Mouse (Mus musculus): Measurements from ENCODE around the gene Smim5.
"Not testable (repeated sequence)": the region's sequence is repeated elsewhere in the genome, so short reads cannot be mapped to it uniquely, and the experiment has no call there.

The Smim5 gene

GRCm38 (mm10) chr11:115899486-115900266 is at the start of gene Smim5:
TSS of gene Smim5 (plus strand) at chr11:115899966.
- peak; percentile 85 for DNase-seq (ENCODE audit: low read depth, low spot score)

- no peak for DNase-seq (ENCODE audit: low read depth, low spot score)
Observed at GRCm38 (mm10) chr11:115854674-115855073, 45.1 kb upstream of the Smim5 start.

GRCm38 (mm10) chr11:115857146-115857545 is 42.6 kb upstream of the Smim5 start:
- DNase-seq (ENCODE audit: low read depth, low spot score), result not testable (repeated sequence)

DNA sequence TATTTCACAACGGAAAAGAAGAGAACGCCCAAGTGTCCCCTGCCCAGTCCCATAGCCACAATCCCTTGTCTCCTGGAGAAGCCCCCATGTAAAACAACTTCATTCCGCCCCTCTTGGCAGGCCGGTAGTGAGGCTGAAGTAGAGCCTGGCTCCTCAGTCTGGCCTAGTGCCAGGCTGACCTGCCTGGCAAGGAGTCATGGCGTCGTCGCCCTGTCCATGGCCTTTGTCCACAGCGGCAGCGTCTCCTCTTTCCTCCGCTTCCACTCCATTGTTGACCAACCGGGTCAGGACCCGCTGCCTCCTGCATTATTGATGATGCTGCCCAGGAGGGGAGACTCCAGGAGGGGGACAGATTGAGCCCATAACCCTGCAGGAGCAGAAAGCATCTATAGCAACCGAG is 41.8 kb upstream of the Smim5 start:
- DNase-seq (ENCODE audit: low read depth, low spot score), result no peak

GRCm38 (mm10) chr11:115858354-115858753 is 41.4 kb upstream of the Smim5 start, which contains the start of gene Myo15b:
TSS of gene Myo15b (plus strand) at chr11:115858406.
- no peak for DNase-seq (ENCODE audit: low read depth, low spot score)

DNA sequence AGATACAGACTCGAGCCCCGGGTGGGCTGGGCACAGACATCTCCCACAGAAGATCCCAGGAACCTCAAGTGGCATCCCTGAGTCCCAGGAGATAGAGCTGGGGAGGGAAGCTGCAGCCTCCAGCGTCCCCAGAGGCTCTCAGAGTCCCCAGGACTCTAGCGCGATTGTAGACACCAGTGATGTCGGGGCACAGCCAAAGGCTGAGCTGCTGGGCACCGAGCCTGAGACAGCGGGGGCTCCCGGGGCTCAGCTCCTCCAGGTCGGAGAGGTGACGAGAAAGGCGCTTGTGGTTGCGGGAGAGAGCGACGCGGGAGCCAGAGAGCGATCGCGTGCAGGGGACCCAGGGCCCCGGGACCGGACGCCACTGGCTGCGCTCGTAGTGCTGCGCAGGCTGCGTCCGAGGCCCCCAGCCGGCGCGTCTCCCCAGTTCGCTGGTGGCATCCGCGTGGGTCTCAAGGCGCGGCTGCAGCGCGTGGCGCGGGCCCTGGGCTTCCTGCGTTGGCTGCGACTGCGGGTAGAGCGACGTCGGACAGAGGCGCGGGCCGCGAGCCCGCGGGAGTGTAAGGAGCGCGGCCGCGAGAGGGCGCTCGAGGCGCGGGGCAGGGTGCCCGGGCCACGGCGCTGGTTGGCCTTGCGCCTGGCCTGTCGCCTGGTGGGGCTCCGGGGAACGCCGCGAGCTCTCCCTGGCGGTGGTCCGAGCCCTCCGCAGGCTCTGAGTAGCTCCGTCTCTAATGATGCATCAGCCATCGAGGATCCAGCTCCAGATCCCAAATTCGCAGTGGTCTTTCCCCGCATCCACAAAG is 40.4 kb upstream of the Smim5 start:
- peak; percentile 53 for DNase-seq (ENCODE audit: low read depth, low spot score)

- DNase-seq (ENCODE audit: low read depth, low spot score), result peak; percentile 29
Observed at GRCm38 (mm10) chr11:115863895-115864294, 35.9 kb upstream of the Smim5 start.

GRCm38 (mm10) chr11:115869393-115869792 is 30.4 kb upstream of the Smim5 start:
- peak; percentile 61 for DNase-seq (ENCODE audit: low read depth, low spot score)

- DNase-seq (ENCODE audit: low read depth, low spot score), result no peak
Observed at GRCm38 (mm10) chr11:115872437-115872836, 27.3 kb upstream of the Smim5 start.

DNA sequence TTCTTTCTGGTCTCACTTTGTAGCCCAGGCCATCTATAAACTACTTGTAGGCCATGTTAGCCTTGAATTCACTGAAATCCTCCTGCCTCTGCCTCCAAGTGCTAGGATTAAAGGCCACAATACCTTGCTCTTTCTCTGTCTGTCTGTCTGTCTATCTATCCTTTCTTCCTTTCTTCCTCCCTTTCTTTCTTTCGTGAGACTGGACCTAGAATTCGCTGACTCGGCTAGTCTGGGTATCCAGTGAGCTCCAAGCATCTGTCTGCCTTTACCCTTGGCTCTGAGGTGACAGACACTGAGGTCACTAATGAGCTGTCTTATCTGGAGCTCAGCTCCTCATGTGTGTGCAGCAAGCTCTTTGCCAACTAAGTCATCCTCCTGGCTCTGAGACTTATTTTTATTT is 23.8 kb upstream of the Smim5 start:
- DNase-seq (ENCODE audit: low read depth, low spot score), result no peak

- no peak for DNase-seq (ENCODE audit: low read depth, low spot score)
Observed at GRCm38 (mm10) chr11:115876438-115876837, 23.3 kb upstream of the Smim5 start.

DNA sequence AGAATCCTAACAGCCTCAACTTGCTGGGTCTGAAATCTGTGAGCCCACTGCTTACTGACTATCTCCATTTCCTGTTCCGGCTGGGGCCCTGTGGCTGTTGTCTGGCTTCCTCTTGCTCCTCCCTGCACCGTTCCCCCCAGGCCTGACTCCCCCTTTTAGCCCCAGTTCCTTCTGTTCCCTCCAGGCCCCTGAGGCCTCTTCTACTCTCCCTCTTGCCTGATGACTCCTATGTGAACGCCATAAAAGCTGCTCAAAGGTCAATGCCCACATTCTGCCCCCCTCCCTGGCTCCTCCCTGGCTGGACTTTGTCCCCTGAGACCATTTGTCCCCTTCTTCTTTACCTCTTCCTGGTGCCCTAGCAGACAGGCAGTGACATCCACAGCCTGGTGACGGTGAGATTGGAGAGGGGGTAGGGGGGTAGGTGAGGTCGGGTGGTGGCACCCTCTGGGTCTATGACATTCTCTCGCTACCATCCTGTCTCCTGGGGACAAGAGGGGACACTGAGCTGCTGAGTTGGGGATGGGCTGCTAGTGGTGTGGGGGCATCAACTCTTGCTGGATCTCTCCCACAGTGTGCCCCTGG is 22.5 kb upstream of the Smim5 start:
- no peak for DNase-seq (ENCODE audit: low read depth, low spot score)

DNA sequence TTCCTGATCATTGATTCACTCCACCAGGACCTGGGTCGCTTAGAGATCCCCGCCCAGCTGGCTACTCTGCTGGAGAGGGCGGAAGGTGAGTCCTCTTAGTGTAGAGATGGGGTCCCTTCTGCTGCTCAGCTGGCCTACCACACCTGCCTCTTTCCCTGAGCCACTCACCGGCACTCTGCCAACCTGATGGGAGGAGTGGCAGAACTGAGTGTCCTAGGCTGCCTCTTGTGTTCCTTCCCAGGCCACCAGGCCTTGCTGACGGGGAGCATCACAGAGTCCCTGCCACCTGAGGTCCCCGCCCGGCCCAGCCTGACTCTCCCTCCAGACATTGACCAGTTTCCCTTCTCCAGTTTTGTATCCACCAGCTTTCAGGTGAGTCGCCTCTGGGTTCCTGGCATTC is 21.7 kb upstream of the Smim5 start:
- DNase-seq (ENCODE audit: low read depth, low spot score), result no peak

DNA sequence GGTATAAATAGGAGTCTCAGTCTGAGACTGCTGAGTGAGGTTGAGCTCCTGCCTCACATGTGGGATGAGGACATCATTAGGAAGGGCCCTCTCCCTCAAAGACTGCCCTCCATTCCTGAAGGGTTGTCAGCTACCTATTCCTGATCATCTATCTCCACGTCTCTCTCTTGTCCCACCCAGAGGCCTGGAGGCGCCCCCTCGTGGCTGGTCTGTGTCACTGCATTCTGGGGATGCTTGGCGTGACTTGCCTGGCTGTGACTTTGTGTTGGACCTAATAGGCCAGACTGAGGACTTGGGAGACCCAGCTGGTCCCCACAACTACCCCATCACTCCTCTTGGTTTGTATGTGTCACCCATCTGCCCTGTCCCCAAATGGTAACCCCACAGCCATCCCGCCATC is 18.8 kb upstream of the Smim5 start:
- peak; percentile 71 for DNase-seq (ENCODE audit: low read depth, low spot score)

DNA sequence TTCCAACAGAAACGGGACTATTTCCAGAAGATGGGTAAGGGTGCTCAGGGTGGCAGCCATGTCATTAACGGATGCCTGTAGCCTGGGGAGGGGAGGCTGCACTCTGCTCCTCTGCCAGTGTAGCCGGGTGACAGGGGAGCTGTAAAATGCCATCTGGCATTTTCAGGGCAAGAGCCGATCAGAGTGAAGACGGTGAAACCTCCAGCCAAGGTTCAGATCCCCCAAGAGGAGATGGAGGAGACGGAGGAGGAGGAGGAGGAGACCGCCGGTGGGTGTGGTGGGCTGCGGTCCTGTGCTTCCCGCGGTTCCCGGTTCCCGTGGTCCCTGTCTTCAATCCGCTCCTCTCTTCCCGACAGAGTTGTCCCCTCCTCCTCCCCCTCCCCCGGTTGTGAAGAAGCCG is 16.5 kb upstream of the Smim5 start:
- DNase-seq (ENCODE audit: low read depth, low spot score), result no peak

DNA sequence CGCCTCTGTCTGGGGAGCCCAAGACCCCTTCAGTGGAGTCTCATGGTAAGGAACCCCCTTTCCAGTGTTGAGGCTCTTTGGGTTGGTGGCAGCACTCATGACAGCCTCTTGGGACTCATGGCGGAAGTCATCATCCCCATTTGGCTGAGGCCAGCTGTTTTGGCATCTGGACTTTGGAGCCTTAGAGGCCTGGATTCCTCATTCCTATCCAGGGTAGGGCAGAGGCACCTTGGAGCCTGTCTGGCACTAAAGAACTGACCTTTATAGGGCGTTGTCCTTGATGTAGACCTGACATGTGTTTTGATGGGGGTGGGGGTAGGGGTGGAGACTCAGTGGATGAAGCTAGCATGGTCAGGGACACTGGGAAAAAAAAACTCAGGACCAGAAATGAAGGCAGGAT is 15.4 kb upstream of the Smim5 start:
- no peak for DNase-seq (ENCODE audit: low read depth, low spot score)

GRCm38 (mm10) chr11:115885281-115885680 is 14.5 kb upstream of the Smim5 start:
- DNase-seq (ENCODE audit: low read depth, low spot score), result no peak

DNA sequence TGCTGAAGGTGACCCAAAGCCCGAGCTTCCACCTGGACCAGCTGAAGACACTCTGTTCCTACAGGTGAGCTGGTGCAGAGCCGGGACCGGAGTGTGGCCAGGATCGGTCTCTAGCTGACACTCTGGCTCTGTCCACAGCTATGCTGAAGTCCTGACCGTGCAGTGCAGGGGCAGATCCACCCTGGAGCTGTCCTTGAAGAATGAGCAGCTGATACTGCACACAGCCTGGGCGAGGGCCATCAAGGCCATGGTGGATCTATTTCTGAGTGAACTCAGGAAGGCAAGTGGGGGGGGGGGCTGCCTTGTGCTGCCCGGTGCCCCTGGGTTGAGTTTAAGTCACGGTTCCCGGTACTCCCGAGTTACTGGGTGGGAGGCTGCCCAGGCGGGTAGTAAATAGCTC is 13.3 kb upstream of the Smim5 start:
- DNase-seq (ENCODE audit: low read depth, low spot score), result no peak

GRCm38 (mm10) chr11:115888020-115888419 is 11.7 kb upstream of the Smim5 start:
- no peak for DNase-seq (ENCODE audit: low read depth, low spot score)

DNA sequence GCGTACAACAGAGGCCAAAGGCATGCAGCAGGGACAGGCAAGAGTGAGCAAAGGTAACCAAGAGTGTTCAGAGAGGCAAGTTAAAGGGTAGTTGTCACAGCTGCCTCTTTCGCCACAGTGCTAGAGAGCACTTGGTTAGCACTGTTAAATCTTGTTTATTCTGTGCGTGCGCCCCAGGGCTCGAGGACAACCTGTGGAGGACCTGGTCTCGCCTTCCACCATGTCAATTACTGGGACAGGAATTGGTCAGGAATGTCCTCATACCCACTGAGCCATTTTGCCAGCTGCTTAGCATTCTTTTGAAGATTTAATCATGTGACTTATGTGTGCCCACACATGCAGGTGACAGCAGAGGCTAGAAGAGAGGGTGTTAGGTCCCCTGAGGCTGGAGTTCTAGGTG is 10.6 kb upstream of the Smim5 start:
- no peak for DNase-seq (ENCODE audit: low read depth, low spot score)

GRCm38 (mm10) chr11:115892213-115892612 is 7.6 kb upstream of the Smim5 start:
- no peak for DNase-seq (ENCODE audit: low read depth, low spot score)

DNA sequence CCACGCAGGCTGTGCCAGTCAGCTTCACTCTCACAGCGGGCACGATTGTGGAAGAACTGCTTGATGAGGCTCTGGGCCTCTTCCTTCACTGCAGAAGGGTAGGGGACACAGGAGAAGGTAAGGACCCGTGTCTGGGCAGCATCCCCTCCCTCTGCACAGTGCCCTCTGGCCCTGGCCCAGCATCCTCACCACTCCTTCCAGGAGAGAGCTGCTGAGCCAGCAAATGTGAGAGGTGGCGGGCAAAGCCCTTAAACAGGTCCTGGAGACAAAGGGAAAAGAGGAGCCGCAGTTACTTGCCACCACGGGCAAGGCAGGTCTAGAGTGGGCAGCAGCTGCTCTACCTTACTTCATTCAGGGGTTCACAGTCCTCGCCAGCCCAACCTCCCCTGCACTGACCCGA is 6.7 kb upstream of the Smim5 start:
- no peak for DNase-seq (ENCODE audit: low read depth, low spot score)
